Mouse (Mus musculus): ENCODE measurements around the gene Pnpla2.

- TF ChIP-seq CTCF (conservative IDR thresholded peaks at IDR 0.05; ENCODE audit: insufficient read depth, insufficient read length, low read depth, low read length) = peak; percentile 81
- no peak for TF ChIP-seq POLR2A (IDR thresholded peaks at IDR 0.05; ENCODE audit: low read depth, low read length)
Observed at GRCm38 (mm10) chr7:141440613-141441012, 14.4 kb upstream of the Pnpla2 start.
